Mouse (Mus musculus): ENCODE measurements around the gene Olfr56.
"Not testable (repeated sequence)": the region's sequence is repeated elsewhere in the genome, so short reads cannot be mapped to it uniquely, and the experiment has no call there.

The Olfr56 gene

DNA sequence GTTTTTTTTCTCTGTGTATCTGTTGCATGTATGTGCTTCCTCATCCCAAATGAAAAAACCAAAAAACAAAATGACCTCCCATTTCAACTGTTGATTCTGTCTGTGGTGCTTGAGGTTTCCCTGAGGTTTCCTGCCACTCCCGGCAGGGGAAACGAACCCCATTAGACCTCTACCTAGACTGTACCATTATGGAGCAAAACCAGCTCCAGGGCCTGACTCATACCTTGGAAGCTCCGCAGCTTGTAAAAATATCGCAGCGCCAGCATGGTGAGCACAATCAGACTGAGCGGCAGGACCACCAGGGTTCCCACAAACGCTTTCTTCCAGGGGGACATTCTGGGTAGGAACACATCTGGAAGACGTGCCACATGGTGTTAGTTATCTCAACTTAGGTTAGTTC lies 196.7 kb downstream of the Olfr56 start:
- DNase-seq = no peak

DNA sequence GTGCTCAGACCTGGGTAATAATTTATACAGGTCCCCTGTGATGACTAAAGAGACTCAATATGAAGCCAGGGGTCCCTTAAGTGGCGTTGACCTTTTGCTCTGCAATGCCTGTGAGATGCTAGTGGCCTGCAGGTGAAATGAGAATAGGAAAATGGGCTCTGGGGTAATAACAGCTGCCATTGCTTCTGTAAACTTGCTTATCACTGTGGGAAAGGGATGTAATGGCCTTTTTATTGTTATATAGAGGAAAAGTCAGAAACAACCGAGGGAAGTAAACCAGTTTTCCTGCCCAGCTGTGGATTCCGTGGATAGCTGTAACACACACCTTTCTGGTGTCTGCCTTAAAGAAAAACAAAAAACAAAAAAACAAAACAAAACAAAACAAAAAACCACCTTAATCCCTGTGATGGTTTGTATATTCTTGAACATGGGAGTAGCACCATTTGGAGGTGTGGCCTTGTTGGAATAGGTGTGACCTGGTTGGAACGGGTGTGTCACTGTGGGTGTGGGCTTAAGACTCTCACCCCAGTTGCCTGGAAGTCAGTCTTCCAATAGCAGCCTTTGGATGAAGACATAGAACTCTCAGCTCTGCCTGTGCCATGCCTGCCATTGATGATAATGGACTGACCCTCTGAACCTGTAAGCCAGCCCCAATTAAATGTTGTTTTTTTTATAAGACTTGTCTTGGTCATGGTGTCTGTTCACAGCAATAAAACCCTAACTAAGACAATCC lies 197.5 kb downstream of the Olfr56 start:
- not testable (repeated sequence) for DNase-seq

DNA sequence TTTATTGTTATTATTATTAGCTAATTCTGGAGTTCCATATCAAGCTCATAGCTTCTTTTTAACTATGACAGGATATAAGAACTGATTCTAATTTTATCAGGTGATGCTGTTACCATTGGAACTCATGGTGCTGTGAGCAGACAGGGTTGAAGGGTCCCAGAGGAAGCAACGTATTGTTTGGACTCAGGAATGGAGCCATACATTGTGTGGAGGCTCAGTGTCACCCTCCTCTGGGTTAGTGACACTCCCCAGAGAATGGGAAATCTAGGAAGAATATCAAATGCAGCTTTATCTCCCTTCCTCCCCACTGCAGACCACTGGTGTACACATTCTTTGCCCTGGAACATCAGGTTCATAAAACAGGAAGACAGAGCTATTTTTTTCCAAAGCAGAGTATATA lies 204.5 kb downstream of the Olfr56 start:
- no peak for DNase-seq

Measured in lung, postnatal 36 days (tissue).